Mouse (Mus musculus) limb, embryonic 13.5 days (tissue): ENCODE measurements at regions not wholly inside any gene's neighbourhood (a gene's known extent, or its start where the extent isn't known, plus 50 kb on each side); places are given as distances from the start of the nearest gene placed in this dataset.

Source experiments
- ATAC-seq: fragments of 200-750 bp; cut with Nextera tagmentation; 2 replicates; pipeline ENCODE4 v1.8.0; 2017; ENCODE audit warnings: low read depth, moderate number of reproducible peaks, moderate TSS enrichment; ENCODE audit not compliant: low FRiP score
- H3K27ac ChIP-seq: fragments of 300-500 bp; sonication (generic); 2 replicates; pipeline ENCODE4 v1.5.1; 2015; ENCODE audit warnings: inconsistent platforms, mild to moderate bottlenecking, moderate library complexity
- H3K27me3 ChIP-seq: fragments of 300-500 bp; sonication (generic); 2 replicates; pipeline ENCODE4 v1.6.1; 2015; ENCODE audit warnings: mild to moderate bottlenecking, inconsistent platforms
- H3K36me3 ChIP-seq: fragments of 300-500 bp; sonication (generic); 2 replicates; pipeline ENCODE4 v1.6.1; 2015; ENCODE audit warnings: inconsistent platforms, mild to moderate bottlenecking, moderate library complexity
- H3K4me1 ChIP-seq: fragments of 300-500 bp; sonication (generic); 2 replicates; pipeline ENCODE4 v1.6.1; 2015; ENCODE audit warnings: inconsistent platforms
- H3K4me2 ChIP-seq: fragments of 300-500 bp; sonication (generic); replicated peaks from 2 replicates; pipeline ENCODE4 v1.6.1; 2015; ENCODE audit warnings: inconsistent platforms, mild to moderate bottlenecking, moderate library complexity
- H3K4me3 ChIP-seq: fragments of 300-500 bp; sonication (generic); 2 replicates; pipeline ENCODE4 v1.5.1; 2015; ENCODE audit warnings: moderate library complexity, mild to moderate bottlenecking, inconsistent platforms
- H3K9ac ChIP-seq: fragments of 300-500 bp; sonication (generic); 2 replicates; pipeline ENCODE4 v1.6.1; 2015; ENCODE audit warnings: mild to moderate bottlenecking, inconsistent platforms
- H3K9me3 ChIP-seq: fragments of 300-500 bp; sonication (generic); 2 replicates; pipeline ENCODE4 v1.6.1; 2016; ENCODE audit warnings: inconsistent platforms
- WGBS: fragments of 180-500 bp; shearing (Covaris S2); methylation state at CpG from one replicate; pipeline ENCODE4 v1.1.7; 2015; 5-methylcytosine and 5-hydroxymethylcytosine counted together

DNA sequence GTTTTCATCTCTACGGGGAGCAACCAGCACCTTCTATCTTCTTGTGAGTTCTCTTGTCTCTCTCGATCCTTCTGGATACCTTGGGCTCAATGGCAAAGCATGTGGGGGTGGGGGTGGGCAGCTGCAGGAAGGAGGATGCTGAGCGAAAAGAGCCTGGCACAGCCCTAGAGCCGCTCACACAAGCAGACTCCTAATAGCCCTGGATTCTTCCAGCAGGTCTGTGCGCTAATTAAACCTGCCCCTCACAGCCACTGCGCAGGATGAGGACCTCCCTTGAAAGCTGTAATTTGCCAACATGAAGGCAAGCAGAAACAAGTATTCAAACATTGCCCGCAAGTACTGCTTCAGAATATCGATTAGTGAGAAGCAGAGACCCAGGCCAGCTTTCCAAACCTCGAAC is 53.1 kb upstream of the Kazn start:
- Histone ChIP-seq H3K4me1 (peaks cover 14% of the 10 kb centered on the region), H3K27ac (no peak overlapping the region), H3K36me3 (no peaks in the 10 kb centered on the region), H3K4me2 (no peak overlapping the region), H3K9me3 (no peaks in the 10 kb centered on the region), H3K27me3 (no peaks in the 10 kb centered on the region), H3K4me3 (no peak overlapping the region), H3K9ac (no peak overlapping the region)
- ATAC-seq: no peak
- 68% methylated on average over 9 of the region's 9 CpGs for WGBS

- 84% methylated on average over 3 of the region's 3 CpGs for WGBS
- ATAC-seq: no peak
- Histone ChIP-seq H3K4me2 (no peak overlapping the region), H3K9ac (no peak overlapping the region), H3K27ac (no peak overlapping the region), H3K27me3 (no peaks in the 10 kb centered on the region), H3K9me3 (no peaks in the 10 kb centered on the region), H3K4me1 (peaks cover 11% of the 10 kb centered on the region), H3K4me3 (no peak overlapping the region), H3K36me3 (no peaks in the 10 kb centered on the region)
These were observed 52.2 kb upstream of the Kazn start for GRCm38 (mm10) chr4:142291366-142291765.
